Mouse (Mus musculus): ENCODE data around the gene Vmn1r22. TPM values are rescaled to one million over a fixed set of nuclear protein-coding genes. Genes with fewer than 3 reads are reported as not detected.
"Not testable (repeated sequence)": the region's sequence is repeated elsewhere in the genome, so short reads cannot be mapped to it uniquely, and the experiment has no call there.

The Vmn1r22 gene
- not detected in 2 replicates for polyA plus RNA-seq (2014; fragmentation: Nextera tagmentation; extraction: Ambion mirVana)

- no peaks in the 10 kb centered on the region for H3K27me3 ChIP-seq (ENCODE audit: control insufficient read depth, insufficient read depth, low read length)
- no peaks in the 10 kb centered on the region for H3K9me3 ChIP-seq (ENCODE audit: control insufficient read depth, low read length)
- no peak within 1 kb of the TSS for H3K9ac ChIP-seq (ENCODE audit: low read length)
- no peaks in the 10 kb centered on the region for H3K4me1 ChIP-seq (ENCODE audit: control insufficient read depth, insufficient read depth, low read length)
- WGBS, result 81% methylated on average over 1 of the region's 1 CpGs
- H3K4me2 ChIP-seq, result no peak within 1 kb of the TSS
- ATAC-seq (ENCODE audit: low FRiP score) (no peak), DNase-seq (ENCODE audit: low spot score, missing footprints) (no peak)
- H3K4me3 ChIP-seq (ENCODE audit: low read depth, low read length), result no peak within 1 kb of the TSS
- no peaks in the 10 kb centered on the region for H3K36me3 ChIP-seq (ENCODE audit: control insufficient read depth, insufficient read depth, low read length)
- no peak within 1 kb of the TSS for H3K27ac ChIP-seq (ENCODE audit: low read depth, low read length)
Observed at GRCm38 (mm10) chr6:57907928-57908327, at the start of gene Vmn1r22. Gene Vmn1r22, minus strand, starts transcription at chr6:57908028.

- H3K27ac ChIP-seq (ENCODE audit: low read depth, low read length), result no peak within 1 kb of the TSS
- H3K36me3 ChIP-seq (ENCODE audit: control insufficient read depth, insufficient read depth, low read length), result no peaks in the 10 kb centered on the region
- no peak within 1 kb of the TSS for H3K4me2 ChIP-seq
- no peak within 1 kb of the TSS for H3K9ac ChIP-seq (ENCODE audit: low read length)
- DNase-seq (ENCODE audit: low spot score, missing footprints), result no peak
- no peaks in the 10 kb centered on the region for H3K27me3 ChIP-seq (ENCODE audit: control insufficient read depth, insufficient read depth, low read length)
- no peak for ATAC-seq (ENCODE audit: low FRiP score)
- no peak within 1 kb of the TSS for H3K4me3 ChIP-seq (ENCODE audit: low read depth, low read length)
- 94% methylated on average over 1 of the region's 1 CpGs for WGBS
- no peaks in the 10 kb centered on the region for H3K9me3 ChIP-seq (ENCODE audit: control insufficient read depth, low read length)
- no peaks in the 10 kb centered on the region for H3K4me1 ChIP-seq (ENCODE audit: control insufficient read depth, insufficient read depth, low read length)
Observed at GRCm38 (mm10) chr6:57926738-57927137, 18.9 kb upstream of the Vmn1r22 start, which contains the start of gene Vmn1r23. Gene Vmn1r23, minus strand, starts transcription at chr6:57926838.

GRCm38 (mm10) chr6:57859043-57860042, 48.5 kb downstream of the Vmn1r22 start:
- H3K4me1 ChIP-seq (ENCODE audit: control insufficient read depth, insufficient read depth, low read length), result no peaks in the 10 kb centered on the region
- H3K9ac ChIP-seq (ENCODE audit: low read length), result no peak overlapping the region
- H3K36me3 ChIP-seq (ENCODE audit: control insufficient read depth, insufficient read depth, low read length), result no peaks in the 10 kb centered on the region
- no peaks in the 10 kb centered on the region for H3K27me3 ChIP-seq (ENCODE audit: control insufficient read depth, insufficient read depth, low read length)
- H3K4me3 ChIP-seq (ENCODE audit: low read depth, low read length), result no peak overlapping the region
- ATAC-seq (ENCODE audit: low FRiP score) (peak; percentile 90), DNase-seq (ENCODE audit: low spot score, missing footprints) (peak; percentile 91)
- no peaks in the 10 kb centered on the region for H3K9me3 ChIP-seq (ENCODE audit: control insufficient read depth, low read length)
- H3K27ac ChIP-seq (ENCODE audit: low read depth, low read length), result no peak overlapping the region
- 56% methylated on average over 6 of the region's 6 CpGs for WGBS
- no peak overlapping the region for H3K4me2 ChIP-seq

GRCm38 (mm10) chr6:57851177-57851576, 56.7 kb downstream of the Vmn1r22 start:
- not testable (repeated sequence) for H3K4me1 ChIP-seq (ENCODE audit: control insufficient read depth, insufficient read depth, low read length); H3K9me3 ChIP-seq (ENCODE audit: control insufficient read depth, low read length); H3K27ac ChIP-seq (ENCODE audit: low read depth, low read length); H3K4me2 ChIP-seq; H3K9ac ChIP-seq (ENCODE audit: low read length); H3K4me3 ChIP-seq (ENCODE audit: low read depth, low read length); H3K36me3 ChIP-seq (ENCODE audit: control insufficient read depth, insufficient read depth, low read length); DNase-seq (ENCODE audit: low spot score, missing footprints); ATAC-seq (ENCODE audit: low FRiP score); H3K27me3 ChIP-seq (ENCODE audit: control insufficient read depth, insufficient read depth, low read length)
- 72% methylated on average over 5 of the region's 5 CpGs for WGBS

- H3K4me1 ChIP-seq (ENCODE audit: control insufficient read depth, insufficient read depth, low read length), result no peaks in the 10 kb centered on the region
- H3K27me3 ChIP-seq (ENCODE audit: control insufficient read depth, insufficient read depth, low read length), result no peaks in the 10 kb centered on the region
- WGBS, result 76% methylated on average over 1 of the region's 1 CpGs
- DNase-seq (ENCODE audit: low spot score, missing footprints) (no peak), ATAC-seq (ENCODE audit: low FRiP score) (no peak)
- no peak within 1 kb of the TSS for H3K27ac ChIP-seq (ENCODE audit: low read depth, low read length)
- no peak within 1 kb of the TSS for H3K4me3 ChIP-seq (ENCODE audit: low read depth, low read length)
- H3K9ac ChIP-seq (ENCODE audit: low read length), result no peak within 1 kb of the TSS
- H3K36me3 ChIP-seq (ENCODE audit: control insufficient read depth, insufficient read depth, low read length), result no peaks in the 10 kb centered on the region
- no peak within 1 kb of the TSS for H3K4me2 ChIP-seq
- no peaks in the 10 kb centered on the region for H3K9me3 ChIP-seq (ENCODE audit: control insufficient read depth, low read length)
Observed at GRCm38 (mm10) chr6:57850286-57850685, 57.5 kb downstream of the Vmn1r22 start, which contains the start of gene Vmn1r21. Gene Vmn1r21, minus strand, starts transcription at chr6:57850343.

Other genes starting within 250 kb of the Vmn1r22 start
- 15.7 and 17.9 TPM in 2 replicates for gene Pyurf, start 215.9 kb downstream of the Vmn1r22 start, polyA plus RNA-seq (2014; fragmentation: Nextera tagmentation; extraction: Ambion mirVana)
- 58.4 and 59.3 TPM in 2 replicates for gene Lancl2, start 205.5 kb downstream of the Vmn1r22 start, polyA plus RNA-seq (2014; fragmentation: Nextera tagmentation; extraction: Ambion mirVana)
- gene Vopp1, start 82.9 kb downstream of the Vmn1r22 start, polyA plus RNA-seq (2014; fragmentation: Nextera tagmentation; extraction: Ambion mirVana), result 61.1 and 71.1 TPM in 2 replicates
- gene Vmn1r21, start 57.7 kb downstream of the Vmn1r22 start, polyA plus RNA-seq (2014; fragmentation: Nextera tagmentation; extraction: Ambion mirVana), result not detected in 2 replicates
- not detected in 2 replicates for gene Vmn1r23, start 18.8 kb upstream of the Vmn1r22 start, polyA plus RNA-seq (2014; fragmentation: Nextera tagmentation; extraction: Ambion mirVana)
- not detected in 2 replicates for gene Vmn1r24, start 53.5 kb upstream of the Vmn1r22 start, polyA plus RNA-seq (2014; fragmentation: Nextera tagmentation; extraction: Ambion mirVana)
- gene Vmn1r25, start 72.8 kb upstream of the Vmn1r22 start, polyA plus RNA-seq (2014; fragmentation: Nextera tagmentation; extraction: Ambion mirVana), result not detected in 2 replicates
- gene Vmn1r26, start 107.1 kb upstream of the Vmn1r22 start, polyA plus RNA-seq (2014; fragmentation: Nextera tagmentation; extraction: Ambion mirVana), result not detected in 2 replicates